Mouse (Mus musculus) B cell, adult (primary cell): ENCODE measurements around the gene Arg2. TPM values are rescaled to one million over a fixed set of nuclear protein-coding genes. Genes with fewer than 3 reads are reported as not detected.

Experiments
- total RNA-seq: library from RNA; stranded (reverse); gene quantifications from 4 replicates; pipeline ENCODE4 v1.2.4, GENCODE M21; 2023; ENCODE audit not compliant: inconsistent age

Gene Arg2
- not detected in 4 replicates for total RNA-seq

GRCm38 (mm10) chr12:79130299-79131177 lies at the start of gene Arg2:
Arg2 (plus strand) TSS chr12:79130777.

GRCm38 (mm10) chr12:79089182-79089812 lies 41.3 kb upstream of the Arg2 start, which contains the start of gene Pigh:
Pigh (minus strand) TSS chr12:79089651.

GRCm38 (mm10) chr12:79172019-79172941 lies 41.7 kb downstream of the Arg2 start, which contains the start of gene Vti1b:
Vti1b (minus strand) TSS chr12:79172667.

GRCm38 (mm10) chr12:79192193-79192592 lies 61.6 kb downstream of the Arg2 start, which contains the start of gene Rdh11:
Rdh11 (minus strand) TSS chr12:79192293.

Other genes starting within 250 kb of the Arg2 start
- gene Plek2, start 223.8 kb upstream of the Arg2 start, total RNA-seq = not detected in 4 replicates
- gene Tmem229b, start 123.2 kb upstream of the Arg2 start, total RNA-seq = 44.7 to 50.8 TPM (median 46.7 TPM) in 4 replicates
- 0.51 to 0.81 TPM (median 0.59 TPM) in 4 replicates for gene Plekhh1, start 101.6 kb upstream of the Arg2 start, total RNA-seq
- gene Pigh, start 41.1 kb upstream of the Arg2 start, total RNA-seq = 4.8 to 6.4 TPM (median 5.4 TPM) in 4 replicates
- gene Vti1b, start 41.9 kb downstream of the Arg2 start, total RNA-seq = 74.4 to 82.2 TPM (median 75.1 TPM) in 4 replicates
- 15.4 to 18.1 TPM (median 16.3 TPM) in 4 replicates for gene Rdh11, start 61.5 kb downstream of the Arg2 start, total RNA-seq
- gene Rdh12, start 78.1 kb downstream of the Arg2 start, total RNA-seq = 13.3 to 18.7 TPM (median 15.5 TPM) in 4 replicates
- gene Zfyve26, start 165.5 kb downstream of the Arg2 start, total RNA-seq = 120 to 126 TPM (median 122 TPM) in 4 replicates
- gene Rad51b, start 166.5 kb downstream of the Arg2 start, total RNA-seq = 0.75 to 0.90 TPM (median 0.80 TPM) in 4 replicates